Mouse (Mus musculus) myocyte (in vitro differentiated cells): ENCODE results near the gene Thumpd3. TPM values are rescaled to one million over a fixed set of nuclear protein-coding genes. Genes with fewer than 3 reads are reported as not detected.

Source experiments
- H3K27me3 ChIP-seq: one replicate; pipeline ENCODE4 v1.6.1; 2011; ENCODE audit not compliant: control insufficient read depth, insufficient read depth, insufficient read length
- H3K36me3 ChIP-seq: one replicate; pipeline ENCODE4 v1.6.1; 2011; ENCODE audit not compliant: control insufficient read depth, insufficient read depth
- H3K4me2 ChIP-seq: one replicate; pipeline ENCODE4 v1.6.1; 2011; ENCODE audit warnings: low read depth, control low read depth
- H3K4me3 ChIP-seq: one replicate; pipeline ENCODE4 v1.5.1; 2011; ENCODE audit warnings: mild to moderate bottlenecking, control low read depth, moderate library complexity
- H3K79me2 ChIP-seq: one replicate; pipeline ENCODE4 v1.6.1; 2011; ENCODE audit not compliant: control insufficient read depth, insufficient read depth
- H3ac ChIP-seq: one replicate; pipeline ENCODE4 v1.6.1; 2011; ENCODE audit not compliant: control insufficient read depth, insufficient read length
- CEBPB ChIP-seq: IDR thresholded peaks from 2 replicates; pipeline ENCODE4 v1.6.1; 2011; ENCODE audit warnings: mild to moderate bottlenecking, moderate library complexity; ENCODE audit not compliant: poor library complexity, insufficient read depth, severe bottlenecking
- E2F4 ChIP-seq: IDR thresholded peaks from one replicate; pipeline ENCODE4 v1.6.1; 2011; ENCODE audit warnings: mild to moderate bottlenecking, control low read depth, moderate library complexity; ENCODE audit not compliant: insufficient read depth
- MAX ChIP-seq: IDR thresholded peaks from one replicate; pipeline ENCODE4 v1.6.1; 2011; ENCODE audit warnings: low read depth, mild to moderate bottlenecking, control low read depth
- MYOD1 ChIP-seq, 3 experiments: IDR thresholded peaks; one replicate each; pipeline ENCODE4 v1.6.1; 2011; ENCODE audit warnings: control low read depth in 2 of 3, low read depth in 2 of 3, mild to moderate bottlenecking in 2 of 3, moderate library complexity in 1 of 3; ENCODE audit not compliant: insufficient read length in 2 of 3, control insufficient read depth in 1 of 3
- MYOG ChIP-seq, 3 experiments: IDR thresholded peaks; one replicate each; pipeline ENCODE4 v1.6.1; 2011; ENCODE audit warnings: control low read depth in 2 of 3, low read depth in 2 of 3, mild to moderate bottlenecking in 2 of 3; ENCODE audit not compliant: insufficient read length in 2 of 3, control insufficient read depth in 1 of 3, insufficient read depth in 1 of 3
- POLR2A ChIP-seq: IDR thresholded peaks from one replicate; pipeline ENCODE4 v1.6.1; 2011; ENCODE audit warnings: low read depth, mild to moderate bottlenecking, control low read depth, moderate library complexity; ENCODE audit not compliant: insufficient read length
- POLR2AphosphoS2 ChIP-seq: IDR thresholded peaks from one replicate; pipeline ENCODE4 v1.6.1; 2011; ENCODE audit warnings: low read depth, control low read depth; ENCODE audit not compliant: insufficient read length
- REST ChIP-seq: IDR thresholded peaks from one replicate; pipeline ENCODE4 v1.6.1; 2011; ENCODE audit warnings: mild to moderate bottlenecking, control low read depth, moderate library complexity; ENCODE audit not compliant: insufficient read depth, insufficient read length
- SRF ChIP-seq: IDR thresholded peaks from one replicate; pipeline ENCODE4 v1.6.1; 2011; ENCODE audit warnings: low read depth; ENCODE audit not compliant: control insufficient read depth, insufficient read length
- TCF12 ChIP-seq: IDR thresholded peaks from one replicate; pipeline ENCODE4 v1.6.1; 2011; ENCODE audit warnings: mild to moderate bottlenecking, control low read depth; ENCODE audit not compliant: poor library complexity, insufficient read depth, severe bottlenecking
- TCF3 ChIP-seq: IDR thresholded peaks from one replicate; pipeline ENCODE4 v1.6.1; 2011; ENCODE audit warnings: low read depth, control low read depth; ENCODE audit not compliant: insufficient read length
- USF1 ChIP-seq: IDR thresholded peaks from one replicate; pipeline ENCODE4 v1.6.1; 2011; ENCODE audit warnings: low read depth, mild to moderate bottlenecking, control low read depth, moderate library complexity
- polyA plus RNA-seq: library from polyadenylated mRNA; unstranded; fragments of >200 nt; fragmentation: generic; extraction: Trizol; gene quantifications from one replicate; pipeline ENCODE4 v1.2.1, GENCODE M21; 2012; ENCODE audit warnings: missing spikeins

Gene Thumpd3
- polyA plus RNA-seq, 1 experiment = 22.9 TPM

DNA sequence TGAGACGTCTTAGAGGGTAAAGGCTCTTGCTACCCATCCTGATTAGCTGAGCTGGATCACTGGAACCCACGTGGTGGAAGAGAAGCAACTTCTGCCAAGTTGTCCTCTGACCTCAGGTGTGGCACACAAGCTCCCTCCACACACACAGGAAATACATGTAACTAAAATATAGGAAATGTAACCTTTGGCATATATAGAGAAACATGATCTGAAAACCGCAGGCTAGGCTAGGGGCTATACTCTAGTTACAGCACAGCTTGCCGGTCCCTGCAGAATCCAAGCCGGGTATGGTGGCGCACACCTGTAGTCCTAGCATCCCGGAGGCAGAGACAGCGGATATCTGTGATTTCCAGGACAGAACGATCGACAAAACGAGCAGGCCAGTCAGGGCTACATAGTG is 450 bp upstream of the Thumpd3 start:
- peak overlapping the region; percentile 94 for H3K4me3 ChIP-seq
- H3K79me2 ChIP-seq = peaks cover 21% of the 10 kb centered on the region
- TF ChIP-seq POLR2AphosphoS2 (peak; percentile 48), SRF (no peak)
- peak overlapping the region; percentile 97 for H3K4me2 ChIP-seq
- no peaks in the 10 kb centered on the region for H3K27me3 ChIP-seq
- H3ac ChIP-seq = peak overlapping the region; percentile 21
- H3K36me3 ChIP-seq = peaks cover 6% of the 10 kb centered on the region

GRCm38 (mm10) chr6:113047016-113047746 is 1.2 kb downstream of the Thumpd3 start:
- no peaks in the 10 kb centered on the region for H3K27me3 ChIP-seq
- H3K4me3 ChIP-seq = peak overlapping the region; percentile 94
- peaks cover 6% of the 10 kb centered on the region for H3K36me3 ChIP-seq
- peak overlapping the region; percentile 88 for H3K4me2 ChIP-seq
- H3K79me2 ChIP-seq = peaks cover 26% of the 10 kb centered on the region
- H3ac ChIP-seq = peak overlapping the region; percentile 21
- TF ChIP-seq SRF (no peak), E2F4 (no peak), MAX (no peak), CEBPB (no peak), REST (no peak), TCF3 (no peak), MYOD1 (IDR thresholded peaks at IDR 0.05; ENCODE audit: control insufficient read depth in 1 of 3, insufficient read length in 2 of 3, low read depth in 2 of 3) (no peak), POLR2AphosphoS2 (no peak), TCF12 (no peak), POLR2A (no peak), MYOG (IDR thresholded peaks at IDR 0.05; ENCODE audit: control insufficient read depth in 1 of 3, insufficient read depth in 1 of 3, insufficient read length in 2 of 3, low read depth in 2 of 3) (no peak), USF1 (no peak)

- Histone ChIP-seq H3K4me2 (no peak overlapping the region), H3K27me3 (no peaks in the 10 kb centered on the region), H3K79me2 (peaks cover 29% of the 10 kb centered on the region), H3K4me3 (no peak overlapping the region), H3K36me3 (peaks cover 6% of the 10 kb centered on the region), H3ac (no peak overlapping the region)
- TF ChIP-seq REST (no peak), MAX (no peak), MYOD1 (IDR thresholded peaks at IDR 0.05; ENCODE audit: control insufficient read depth in 1 of 3, insufficient read length in 2 of 3, low read depth in 2 of 3) (no peak), TCF12 (no peak), SRF (no peak), MYOG (IDR thresholded peaks at IDR 0.05; ENCODE audit: control insufficient read depth in 1 of 3, insufficient read depth in 1 of 3, insufficient read length in 2 of 3, low read depth in 2 of 3) (no peak)
Observed at GRCm38 (mm10) chr6:113048371-113048770, 2.3 kb downstream of the Thumpd3 start.

DNA sequence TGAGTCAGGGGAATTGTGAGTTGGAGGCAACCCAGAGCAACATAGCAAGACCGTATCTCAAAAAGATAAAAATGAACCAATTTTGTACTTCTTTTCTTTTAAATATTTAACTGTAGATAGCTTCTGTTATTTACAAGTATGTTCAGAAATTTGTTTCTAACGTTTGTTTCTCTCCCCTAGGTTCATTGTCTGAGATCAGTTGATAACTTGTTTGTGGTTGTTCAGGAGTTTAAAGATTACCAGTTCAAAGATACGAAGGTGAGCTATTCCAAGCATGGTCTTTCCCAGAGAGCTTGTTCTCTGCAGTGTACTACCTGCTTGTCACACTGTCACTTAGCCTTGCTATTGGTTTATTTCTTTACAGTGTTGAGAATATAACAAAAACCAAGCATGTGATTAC is 3.1 kb downstream of the Thumpd3 start:
- peaks cover 29% of the 10 kb centered on the region for H3K79me2 ChIP-seq
- no peaks in the 10 kb centered on the region for H3K27me3 ChIP-seq
- TF ChIP-seq E2F4 = no peak
- peaks cover 6% of the 10 kb centered on the region for H3K36me3 ChIP-seq
- H3K4me2 ChIP-seq = no peak overlapping the region
- H3K4me3 ChIP-seq = no peak overlapping the region
- H3ac ChIP-seq = no peak overlapping the region

- Histone ChIP-seq H3ac (no peak overlapping the region), H3K36me3 (peaks cover 28% of the 10 kb centered on the region), H3K4me2 (no peak overlapping the region), H3K4me3 (no peak overlapping the region), H3K27me3 (no peaks in the 10 kb centered on the region), H3K79me2 (peaks cover 12% of the 10 kb centered on the region)
- TF ChIP-seq POLR2AphosphoS2 (no peak), MYOG (IDR thresholded peaks at IDR 0.05; ENCODE audit: control insufficient read depth in 1 of 3, insufficient read depth in 1 of 3, insufficient read length in 2 of 3, low read depth in 2 of 3) (no peak), CEBPB (no peak), MAX (no peak), SRF (no peak), TCF3 (no peak), POLR2A (no peak), USF1 (no peak), TCF12 (no peak), E2F4 (no peak), MYOD1 (IDR thresholded peaks at IDR 0.05; ENCODE audit: control insufficient read depth in 1 of 3, insufficient read length in 2 of 3, low read depth in 2 of 3) (no peak), REST (no peak)
Observed at GRCm38 (mm10) chr6:113052972-113053371, 6.9 kb downstream of the Thumpd3 start.
